Mouse (Mus musculus) erythroid progenitor cell, adult 5-6 weeks (primary cell): ENCODE data around the gene E030030I06Rik. TPM values are rescaled to one million over a fixed set of nuclear protein-coding genes. Genes with fewer than 3 reads are reported as not detected.
"Not testable (repeated sequence)": the region's sequence is repeated elsewhere in the genome, so short reads cannot be mapped to it uniquely, and the experiment has no call there.

Source experiments
- ATAC-seq: replicated peaks from 2 replicates; pipeline ENCODE4 v1.8.0; 2016; ENCODE audit warnings: moderate number of reproducible peaks, mild to moderate bottlenecking, moderate TSS enrichment, inconsistent platforms; ENCODE audit not compliant: poor library complexity, low FRiP score, severe bottlenecking
- total RNA-seq, 2 experiments: library from RNA; stranded (forward) in 1 of 2; stranded (reverse) in 1 of 2; fragments of 150-400 nt in 1 of 2; fragments of 186-747, 209-891 nt in 1 of 2; gene quantifications; 2 replicates each; pipeline versions ENCODE4 v1.2.3 to v1.2.4; 2015 to 2017; ENCODE audit warnings: low replicate concordance in 2 of 2

E030030I06Rik gene
- 2.5 TPM in 1 of 2 replicates, not detected in the other for total RNA-seq (2015; ENCODE audit: low replicate concordance)
- 2.9 and 3.0 TPM in 2 replicates for total RNA-seq (2017; ENCODE audit: low replicate concordance)

DNA sequence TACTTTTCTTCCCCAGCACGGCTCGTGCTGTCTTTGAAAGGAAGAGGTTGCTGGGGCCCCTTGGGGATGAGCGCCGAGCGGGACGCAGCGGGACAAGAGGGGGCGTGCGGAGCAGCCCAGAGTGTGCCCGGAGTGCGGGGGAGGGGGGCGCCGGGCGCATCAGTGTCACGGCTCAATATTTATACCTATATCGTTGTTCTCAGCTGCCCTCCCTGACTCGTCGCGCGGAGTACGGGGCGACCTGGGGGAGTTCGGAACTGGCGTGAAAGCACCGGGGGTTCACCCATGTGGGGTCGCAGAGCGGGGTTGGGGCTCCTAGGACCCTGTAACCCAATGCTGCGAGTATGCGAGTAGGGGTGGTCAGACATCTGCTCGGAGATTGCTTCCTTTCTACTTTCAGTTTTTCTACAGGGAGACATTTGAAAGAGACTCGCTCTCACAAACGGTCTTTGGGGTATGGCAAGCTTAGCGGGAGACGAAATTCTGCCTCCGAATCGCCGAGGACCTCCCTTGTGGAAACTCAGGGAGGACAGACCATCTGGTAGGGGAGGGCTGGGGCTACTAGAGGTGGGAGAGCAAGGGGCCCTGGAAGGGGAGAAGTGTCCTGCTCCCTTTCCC lies at the start of gene E030030I06Rik:
Gene E030030I06Rik (minus strand): TSS at position 198 of the 618 bp plus-strand sequence.
- ATAC-seq = no peak

DNA sequence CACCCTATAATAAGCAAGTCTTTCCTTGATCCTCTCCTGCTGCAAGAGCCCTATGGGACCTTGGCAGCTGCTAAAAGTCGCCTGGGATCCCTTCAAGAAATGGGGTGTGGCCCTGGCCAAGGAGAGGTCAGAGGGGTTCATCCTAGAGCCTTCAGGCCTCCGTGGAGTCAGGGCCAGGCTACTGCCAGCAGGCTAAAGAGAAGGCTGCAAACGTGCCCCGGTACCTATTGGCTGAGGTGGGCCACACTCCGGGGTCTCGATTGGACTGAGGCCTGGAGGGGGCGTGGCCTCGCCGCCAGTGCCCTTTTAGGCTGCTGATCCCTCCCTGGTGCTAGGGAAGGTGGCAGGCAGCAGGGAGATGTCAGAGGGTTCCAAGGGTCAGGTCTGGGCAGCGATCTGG lies 42.0 kb upstream of the E030030I06Rik start:
- ATAC-seq = not testable (repeated sequence)

DNA sequence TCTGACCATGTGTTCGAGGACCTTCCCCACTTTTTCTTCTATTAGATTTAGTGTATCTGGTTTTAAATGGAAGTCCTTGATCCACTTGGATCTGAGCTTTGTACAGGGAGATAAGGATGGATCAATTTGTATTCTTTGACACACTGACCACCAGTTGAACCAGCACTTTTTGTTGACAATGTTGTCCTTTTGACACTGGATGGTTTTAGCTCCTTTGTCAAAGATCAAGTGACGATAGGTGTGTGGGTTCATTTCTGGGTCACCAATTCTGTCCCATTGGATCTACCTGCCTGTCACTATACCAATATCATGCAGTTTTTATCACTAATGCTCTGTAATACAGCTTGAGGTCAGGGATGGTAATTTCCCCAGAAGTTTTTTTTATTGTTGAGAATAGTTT lies 27.4 kb upstream of the E030030I06Rik start:
- ATAC-seq = not testable (repeated sequence)

DNA sequence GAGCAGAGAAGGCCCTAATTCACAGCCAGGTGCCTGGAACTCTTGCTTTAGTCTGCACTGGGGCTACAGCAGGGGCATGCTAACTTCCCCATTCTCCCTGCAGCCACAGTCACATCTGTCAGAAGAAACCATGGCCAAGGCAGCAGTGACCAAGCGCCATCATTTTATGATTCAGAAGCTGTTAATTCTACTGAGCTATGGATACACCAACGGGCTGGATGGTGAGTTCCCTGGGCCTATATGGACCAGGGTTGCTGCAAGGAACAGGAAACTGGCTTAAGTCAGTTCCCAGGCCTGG lies 25.1 kb upstream of the E030030I06Rik start:
- not testable (repeated sequence) for ATAC-seq

DNA sequence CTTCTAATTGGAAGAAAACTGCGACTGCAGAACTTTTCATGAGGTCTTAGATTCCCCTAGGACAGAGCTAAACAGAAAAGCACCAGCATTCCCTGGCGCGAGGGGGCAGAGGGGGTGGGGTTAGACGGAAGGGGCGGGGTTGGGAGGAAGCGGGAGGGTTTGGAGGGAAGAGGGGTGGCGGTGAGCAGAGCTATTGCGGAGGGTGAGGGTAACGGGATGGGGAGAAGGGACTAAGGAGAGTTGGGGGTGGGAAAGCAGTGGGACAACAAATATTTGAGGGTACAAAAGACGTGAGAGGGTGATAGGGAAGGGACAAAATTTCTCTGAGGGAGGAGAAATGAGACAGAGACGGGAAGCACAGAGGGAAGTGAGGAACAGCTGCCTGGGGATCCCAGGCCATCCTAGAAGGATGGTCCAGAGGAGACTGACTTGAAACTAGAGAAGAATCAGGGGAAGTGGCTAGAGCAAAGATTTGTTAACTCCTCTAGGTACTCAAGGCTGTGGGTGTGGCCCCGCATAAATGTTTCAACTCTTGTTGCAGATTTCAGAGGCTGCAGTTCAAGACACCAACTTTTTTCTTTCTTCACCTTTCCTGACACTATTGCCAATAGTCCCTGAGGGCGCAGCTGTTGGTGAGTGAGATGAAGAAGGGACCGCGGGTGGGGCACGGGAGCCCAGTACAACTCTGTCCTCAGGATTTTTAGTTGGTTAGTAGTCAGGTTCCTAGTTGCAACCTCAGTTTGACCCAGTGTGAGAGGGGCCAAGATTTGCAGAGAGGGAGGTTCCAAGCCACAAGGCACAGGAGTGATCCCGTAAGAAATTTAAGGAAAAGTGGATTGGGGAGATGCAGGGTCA lies 24.5 kb upstream of the E030030I06Rik start:
- not testable (repeated sequence) for ATAC-seq

DNA sequence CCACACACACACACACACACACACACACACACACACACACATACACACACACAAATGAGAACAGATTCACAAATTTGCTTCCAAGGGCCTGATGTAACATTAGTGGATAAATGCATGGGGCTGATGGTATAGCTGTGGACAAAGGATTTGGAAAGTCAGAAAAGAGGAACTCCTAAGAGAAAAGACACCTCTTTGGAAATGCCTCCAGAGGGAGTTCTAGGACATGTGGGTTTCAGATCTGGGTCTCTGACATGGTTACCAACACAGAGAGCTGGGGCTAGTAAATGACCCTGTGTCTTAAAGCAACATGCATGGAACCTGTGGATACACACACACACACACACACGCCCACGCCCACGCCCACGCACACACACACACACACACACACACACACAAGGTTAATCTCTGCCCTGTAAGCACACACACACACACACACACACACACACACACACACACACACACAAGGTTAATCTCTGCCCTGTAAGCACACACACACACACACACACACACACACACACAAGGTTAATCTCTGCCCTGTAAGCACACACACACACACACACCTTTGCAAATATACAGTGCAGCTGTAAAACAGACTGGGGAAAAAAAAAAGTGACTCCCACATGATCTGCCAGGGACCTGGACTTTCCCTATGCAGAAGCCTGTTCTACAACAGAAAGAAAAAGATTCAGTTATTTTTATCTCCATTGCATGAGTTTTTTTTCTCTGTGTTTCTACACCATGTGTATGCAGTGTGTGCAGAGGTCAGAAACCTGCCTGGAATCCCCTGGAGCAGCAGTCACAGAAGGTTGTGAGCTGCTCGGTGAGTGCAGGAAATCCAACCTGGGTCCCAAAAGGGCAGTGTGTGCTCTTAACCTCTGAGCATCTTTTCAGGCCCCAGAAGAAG lies 23.6 kb upstream of the E030030I06Rik start:
- not testable (repeated sequence) for ATAC-seq

DNA sequence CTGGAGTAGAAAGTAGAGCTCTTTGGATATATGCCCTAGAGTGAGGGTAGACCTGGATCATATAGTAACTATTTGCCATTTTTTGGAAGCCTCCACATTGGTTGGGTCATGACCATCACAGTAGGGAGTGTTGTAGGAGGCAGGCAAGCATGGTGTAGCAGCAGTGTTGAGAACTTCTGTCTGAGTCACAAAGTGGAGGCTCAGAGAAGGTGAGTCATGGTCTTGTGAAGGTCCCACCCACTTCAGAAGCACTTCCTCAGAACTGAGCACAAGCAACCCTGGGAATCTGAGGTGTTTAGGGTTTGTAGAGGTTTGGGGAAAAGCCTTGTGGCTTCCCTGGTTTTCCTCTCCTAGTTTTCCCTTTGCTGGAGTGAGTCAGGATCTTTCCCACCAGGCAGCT lies 20.0 kb upstream of the E030030I06Rik start:
- not testable (repeated sequence) for ATAC-seq

DNA sequence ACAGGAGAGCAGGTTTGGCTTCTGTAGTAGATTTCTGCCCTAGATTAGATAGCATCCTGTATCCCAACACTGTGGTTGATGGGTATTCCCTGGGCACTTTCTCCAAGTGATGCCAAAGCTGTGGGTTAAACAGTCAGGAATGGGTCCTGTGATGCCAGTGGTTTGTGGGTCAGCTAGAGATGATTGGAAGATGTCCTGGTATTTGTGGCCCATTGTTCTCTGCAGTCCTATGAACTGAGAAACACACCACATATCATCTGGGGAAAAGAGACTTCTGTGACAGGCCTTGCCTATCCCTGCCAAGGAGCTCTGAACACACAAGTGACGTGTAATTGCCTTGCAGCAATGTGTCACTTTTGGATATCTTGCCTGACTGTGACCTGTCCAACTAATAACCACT lies 18.0 kb upstream of the E030030I06Rik start:
- not testable (repeated sequence) for ATAC-seq

DNA sequence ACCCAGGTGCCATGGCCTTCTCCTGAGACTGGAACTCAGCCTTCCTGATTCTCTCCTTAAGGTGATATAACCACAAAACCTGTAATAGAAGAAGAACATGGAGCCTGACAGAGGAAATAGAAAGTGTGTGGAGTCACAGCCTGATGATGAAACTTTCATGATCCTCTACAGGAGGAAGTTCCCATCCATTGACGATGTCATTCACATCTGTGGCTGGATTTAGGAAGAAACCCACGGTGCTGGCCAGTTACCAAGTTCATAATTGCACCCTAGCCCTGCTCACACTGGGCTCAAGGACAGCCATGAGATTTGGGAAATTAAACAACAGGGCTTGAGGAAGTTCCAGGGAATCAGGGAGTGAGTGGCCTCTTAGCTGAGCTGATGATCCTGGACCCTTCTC lies 17.0 kb upstream of the E030030I06Rik start:
- not testable (repeated sequence) for ATAC-seq

DNA sequence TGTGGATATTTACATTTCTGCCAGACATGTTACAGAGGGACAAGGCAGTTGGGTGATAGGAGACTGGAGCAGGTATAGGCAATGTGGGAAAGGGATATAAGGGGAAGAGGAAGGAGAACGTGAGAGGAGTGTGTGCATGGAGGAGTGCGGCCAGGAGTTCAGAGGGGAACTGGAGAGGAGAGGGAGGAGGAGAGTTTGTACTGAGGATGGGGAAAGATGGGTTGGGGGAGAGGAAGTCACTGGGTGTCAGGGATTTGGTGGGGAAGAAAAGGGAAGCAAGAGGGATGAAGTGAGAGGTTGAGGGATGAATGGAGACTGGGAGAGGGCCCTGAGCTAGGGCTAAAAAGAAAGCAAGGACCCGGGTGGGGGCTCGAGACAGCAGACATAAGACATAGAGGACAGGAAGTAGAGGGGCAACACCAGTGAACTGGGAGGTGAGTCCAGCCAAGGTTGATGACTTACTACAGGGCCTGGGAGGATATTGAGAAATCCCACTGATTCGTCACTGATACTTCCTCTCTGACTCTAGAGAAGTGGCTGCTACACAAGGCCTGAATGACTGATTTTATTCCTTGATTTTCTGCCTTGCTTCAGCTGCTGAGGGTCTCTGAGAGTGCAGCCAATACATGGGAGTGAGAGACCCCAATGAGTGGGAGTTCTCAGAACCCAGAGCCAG lies 16.4 kb upstream of the E030030I06Rik start:
- not testable (repeated sequence) for ATAC-seq

DNA sequence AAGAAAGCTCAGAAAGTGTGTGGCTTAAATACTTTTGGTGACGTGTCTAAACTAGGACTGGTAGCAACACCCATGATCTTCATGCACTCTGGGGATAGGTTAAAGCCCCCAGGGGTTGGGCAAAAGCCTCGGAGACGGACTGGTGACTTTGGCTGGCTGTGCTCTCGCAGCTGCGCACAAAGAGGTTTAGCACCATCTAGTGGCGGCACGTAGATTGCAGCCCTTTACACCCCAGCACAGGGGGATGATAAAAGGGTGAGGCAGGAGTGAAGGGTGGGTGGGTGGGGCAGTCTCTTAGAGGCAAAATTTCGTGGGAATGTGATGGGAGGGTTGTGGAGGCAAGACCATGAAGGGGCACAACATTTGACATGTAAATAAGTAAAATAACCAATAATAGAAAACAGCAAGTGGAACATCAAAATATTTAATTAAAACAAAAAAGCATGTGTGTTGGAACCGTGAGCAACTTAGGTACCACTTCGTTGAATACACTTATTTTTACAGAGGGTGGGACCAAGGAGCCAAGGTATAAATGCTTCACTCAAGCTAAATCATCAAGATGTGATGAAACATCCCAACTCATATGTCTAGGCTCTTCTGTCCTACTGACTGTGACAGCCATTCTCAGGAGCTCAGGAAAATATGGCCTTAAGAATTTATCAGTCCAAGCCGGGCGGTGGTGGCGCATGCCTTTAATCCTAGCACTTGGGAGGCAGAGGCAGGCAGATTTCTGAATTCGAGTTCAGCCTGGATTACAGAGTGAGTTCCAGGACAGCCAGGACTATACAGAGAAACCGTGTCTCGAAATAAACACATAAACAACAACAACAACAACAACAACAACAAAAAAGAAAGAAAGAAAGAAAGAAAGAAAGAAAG lies 14.9 kb upstream of the E030030I06Rik start:
- not testable (repeated sequence) for ATAC-seq

DNA sequence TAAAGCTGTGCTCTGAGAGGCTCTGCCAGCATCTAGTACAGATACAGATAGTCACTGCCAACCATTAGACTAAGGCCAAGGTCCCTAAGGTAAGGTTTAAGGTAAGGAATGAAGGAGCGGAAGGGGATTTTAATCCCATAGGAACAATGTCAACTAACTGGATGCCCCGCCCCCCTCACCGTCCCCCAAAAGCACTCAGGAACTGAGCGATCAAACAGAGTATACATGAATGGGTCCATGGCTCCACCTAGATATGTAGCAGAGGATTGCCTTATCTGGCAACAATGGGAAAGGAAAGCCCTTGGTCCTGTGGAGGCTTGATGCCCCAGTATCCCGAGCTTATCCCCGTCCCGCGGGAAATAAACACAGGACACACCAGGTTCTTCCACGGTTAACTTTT lies 14.2 kb upstream of the E030030I06Rik start:
- not testable (repeated sequence) for ATAC-seq

DNA sequence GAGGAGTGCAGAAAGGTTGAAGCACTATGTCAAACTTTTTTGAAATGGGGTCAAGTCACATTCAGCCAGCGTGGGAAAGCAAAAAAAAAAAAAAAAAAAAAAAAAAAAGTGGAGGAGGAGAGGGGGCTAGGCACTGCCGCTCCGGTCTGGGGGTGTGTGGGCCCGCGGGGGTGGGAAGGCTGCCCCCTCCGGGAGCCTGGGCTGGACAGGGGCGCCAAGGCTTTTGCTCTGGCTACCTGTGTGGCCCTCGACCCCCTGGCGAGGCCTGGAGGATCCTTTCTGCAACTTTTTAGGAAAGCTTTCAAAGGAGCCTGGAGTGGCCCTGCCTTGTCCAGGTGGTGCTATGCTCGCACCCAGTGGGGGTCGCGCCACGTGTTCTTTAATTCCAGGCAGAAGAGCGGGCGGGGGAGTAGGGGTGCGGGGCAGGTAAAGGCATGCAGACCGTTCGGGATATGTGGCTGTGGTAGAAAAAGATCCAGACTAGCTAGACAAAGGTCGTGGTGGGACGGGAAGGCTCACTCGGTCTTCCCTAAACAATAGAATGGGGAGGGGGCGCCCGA lies 10.6 kb upstream of the E030030I06Rik start:
- no peak for ATAC-seq

DNA sequence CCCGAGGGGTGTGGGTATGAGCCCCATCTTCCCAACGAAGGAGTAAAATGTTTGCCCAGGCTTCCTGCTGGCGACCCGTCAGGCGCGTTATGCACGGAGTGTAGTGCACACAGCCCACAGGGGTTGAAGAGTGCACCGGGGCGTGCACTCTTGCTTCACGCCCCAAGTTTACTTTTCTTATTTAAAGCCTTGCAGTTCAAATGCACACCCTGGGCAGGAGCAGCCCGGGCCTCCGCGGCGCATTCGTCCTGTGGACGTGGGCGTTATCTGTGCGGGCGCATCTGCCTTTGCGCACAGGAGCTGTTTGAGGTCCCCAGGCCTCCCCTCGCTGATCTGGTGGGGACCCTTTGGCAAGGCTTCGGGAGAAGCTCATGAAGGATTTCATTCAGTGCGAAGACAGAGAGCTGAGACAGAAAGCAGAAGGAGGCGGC lies 10.1 kb upstream of the E030030I06Rik start:
- ATAC-seq = no peak

DNA sequence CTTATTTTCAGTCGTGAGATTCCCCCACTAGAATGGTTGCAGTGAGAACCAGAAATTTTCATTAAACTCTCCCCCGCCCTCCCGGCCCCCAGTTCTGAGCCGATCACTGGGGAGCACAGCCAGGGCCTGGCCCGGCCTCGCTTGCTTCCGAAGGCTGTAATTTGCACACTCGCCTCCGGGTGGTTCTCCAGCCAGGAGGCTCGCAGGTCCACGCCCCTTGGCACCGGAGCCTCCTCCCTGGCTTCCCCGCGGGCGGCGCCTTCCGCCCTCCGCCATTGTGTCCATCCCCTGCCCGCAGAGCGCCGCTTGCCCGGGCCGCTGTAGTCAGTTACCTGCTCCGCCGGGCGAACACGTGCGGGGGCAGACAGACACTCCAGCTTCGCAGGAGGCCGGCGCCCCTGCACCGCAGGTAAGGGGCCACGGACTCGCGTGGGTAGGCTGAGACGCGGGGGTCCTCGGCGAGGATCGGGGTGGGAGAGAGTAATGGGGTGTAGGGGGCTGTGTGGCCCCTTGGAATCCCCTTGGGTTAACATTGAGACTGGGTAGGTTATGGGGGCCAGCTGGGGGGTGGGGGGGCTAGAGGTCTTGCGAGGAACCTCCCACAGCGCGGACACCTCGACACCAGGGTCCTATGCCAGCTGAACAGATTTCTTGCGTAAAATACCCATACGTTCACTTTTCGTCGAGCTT lies 9.4 kb upstream of the E030030I06Rik start, which contains the start of the genes Raet1e and H60b:
Gene Raet1e (plus strand): TSS at position 260 of the 690 bp plus-strand sequence.
Gene H60b (plus strand): TSS at position 277 of the 690 bp plus-strand sequence.
- ATAC-seq = not testable (repeated sequence)

DNA sequence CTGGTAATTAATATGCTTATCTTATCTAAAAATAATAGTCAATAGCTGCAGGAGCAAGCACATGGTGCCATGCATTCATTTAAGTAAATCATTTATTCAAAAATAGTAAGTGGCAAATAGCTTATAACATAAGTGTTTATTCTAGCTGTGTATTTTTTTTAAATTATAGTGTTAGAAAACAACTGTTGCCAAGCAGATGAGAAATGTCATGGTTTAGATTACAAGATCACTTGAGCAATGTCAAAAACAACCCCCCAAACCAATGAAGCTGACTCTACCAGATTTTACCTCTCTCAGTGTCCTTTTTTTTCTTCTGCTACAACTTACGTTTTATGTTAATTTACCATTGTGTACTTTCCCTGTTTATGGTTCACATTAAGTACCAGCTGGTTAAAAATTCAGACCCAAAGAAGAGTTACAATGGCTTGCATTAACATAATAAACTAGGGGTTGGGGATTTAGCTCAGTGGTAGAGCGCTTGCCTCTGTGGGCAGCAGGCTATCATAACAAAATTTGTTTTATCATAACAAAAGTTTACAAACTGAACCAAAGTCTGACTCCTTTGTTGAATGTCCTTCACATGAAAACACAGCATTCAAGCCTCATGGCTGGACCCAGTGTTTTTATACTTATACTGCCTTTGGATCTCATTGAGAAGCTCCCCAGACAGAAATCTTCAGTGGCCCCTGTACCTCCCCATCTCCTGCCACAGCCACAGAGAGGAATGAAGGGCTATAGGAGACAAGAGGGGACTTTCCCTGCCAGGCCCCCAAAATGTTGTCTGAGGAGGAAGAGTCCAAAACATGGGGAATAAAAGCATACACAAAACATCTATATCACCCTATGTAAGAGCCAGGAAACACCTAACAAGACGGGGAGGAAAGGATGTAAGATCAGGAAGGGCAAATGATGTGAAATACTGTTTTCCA lies 6.1 kb upstream of the E030030I06Rik start:
- ATAC-seq = no peak
